ENCODE assay signal across 8 mouse cellular contexts in genomic region chr4:140962207-140962909, GRCm38 (mm10). TPM values are rescaled to one million over a fixed set of nuclear protein-coding genes. Genes with fewer than 3 reads are reported as not detected.
A peak's percentile ranks its signal among the peaks of the same experiment; 100 is the strongest.
DNase-seq lines count a peak whose midpoint lies in the region; ATAC-seq and TF ChIP-seq lines count a peak whose summit lies in the region.

No protein-coding gene starts in this region.

- WGBS in heart, adult 2 months: 35% methylated on average over 8 of the region's 8 CpGs
- WGBS in hindbrain, embryonic 13.5 days: 82% methylated on average over 8 of the region's 8 CpGs
- whole genome bisulfite sequencing in liver, embryonic 15.5 days (ENCODE audit: insufficient replicate concordance): 29% methylated on average over 8 of the region's 8 CpGs

- no peak for TF ChIP-seq CTCF in heart, adult 2 months (IDR thresholded peaks at IDR 0.05)
- TF ChIP-seq CTCF in ES-Bruce4 (IDR thresholded peaks at IDR 0.05; ENCODE audit: low read depth, low read length): no peak

- no peak for TF ChIP-seq POLR2A in heart, adult 2 months (IDR thresholded peaks at IDR 0.05; ENCODE audit: insufficient read depth, low read depth, low read length)
- TF ChIP-seq POLR2A in ES-Bruce4 (IDR thresholded peaks at IDR 0.05; ENCODE audit: insufficient read depth, low read length): no peak

- H3K4me2 ChIP-seq in hindbrain, embryonic 13.5 days: peak overlapping the region; percentile 97
- H3K4me2 ChIP-seq in liver, embryonic 15.5 days: peak overlapping the region; percentile 87

- no peak for DNase-seq in heart, adult 2 months
- no peak for DNase-seq in heart, adult 18-20 months
- no peak for DNase-seq in left cerebral cortex, postnatal 36 days (ENCODE audit: low spot score in 2 of 2)
- no peak for DNase-seq in thymus, postnatal 10 days (ENCODE audit: low spot score in 2 of 2)
- DNase-seq in spleen, adult 18-20 months: no peak

- intact Hi-C loops in heart, adult 2 months (cut with DNase I): loop anchor here (5.0 kb wide), 2 partner anchors 115 to 175 kb away; partner anchors contain the start of genes Necap2 and Szrd1
- intact Hi-C loops in left cerebral cortex, postnatal 36 days (cut with DNase I): no loop called here

- no peaks in the 10 kb centered on the region for H3K9me3 ChIP-seq in ES-Bruce4 (replicated peaks; ENCODE audit: control insufficient read depth, insufficient read depth, low read length, poor library complexity, severe bottlenecking)
- no peaks in the 10 kb centered on the region for H3K9me3 ChIP-seq in hindbrain, embryonic 13.5 days
- H3K9me3 ChIP-seq in liver, embryonic 15.5 days (replicated peaks): no peaks in the 10 kb centered on the region

- H3K27me3 ChIP-seq in heart, adult 2 months (ENCODE audit: control insufficient read depth, insufficient read depth, low read length): no peaks in the 10 kb centered on the region
- no peaks in the 10 kb centered on the region for H3K27me3 ChIP-seq in ES-Bruce4 (ENCODE audit: control insufficient read depth, insufficient read depth, low read length, poor library complexity, severe bottlenecking)
- H3K27me3 ChIP-seq in hindbrain, embryonic 13.5 days: no peaks in the 10 kb centered on the region
- peaks cover 4% of the 10 kb centered on the region for H3K27me3 ChIP-seq in liver, embryonic 15.5 days

- peak overlapping the region; percentile 86 for H3K9ac ChIP-seq in heart, adult 2 months (ENCODE audit: low read depth, low read length)
- peak overlapping the region; percentile 85 for H3K9ac ChIP-seq in ES-Bruce4 (ENCODE audit: low read depth, poor library complexity, severe bottlenecking)
- peak overlapping the region; percentile 97 for H3K9ac ChIP-seq in hindbrain, embryonic 13.5 days
- peak overlapping the region; percentile 80 for H3K9ac ChIP-seq in liver, embryonic 15.5 days

- H3K4me3 ChIP-seq in heart, adult 2 months: peak overlapping the region; percentile 99
- peak overlapping the region; percentile 95 for H3K4me3 ChIP-seq in ES-Bruce4 (ENCODE audit: low read depth, low read length)
- H3K4me3 ChIP-seq in hindbrain, embryonic 13.5 days: peak overlapping the region; percentile 89
- H3K4me3 ChIP-seq in liver, embryonic 15.5 days (replicated peaks): peak overlapping the region; percentile 85

- ATAC-seq in hindbrain, embryonic 13.5 days (ENCODE audit: low FRiP score): no peak
- no peak for ATAC-seq in liver, embryonic 15.5 days (ENCODE audit: insufficient read depth)

- H3K79me2 ChIP-seq in heart, adult 2 months (replicated peaks; ENCODE audit: control insufficient read depth, insufficient read depth, low read length): no peaks in the 10 kb centered on the region

- H3K4me1 ChIP-seq in heart, adult 2 months (ENCODE audit: control insufficient read depth, insufficient read depth, low read length): peaks cover 4% of the 10 kb centered on the region
- peaks cover 5% of the 10 kb centered on the region for H3K4me1 ChIP-seq in ES-Bruce4 (ENCODE audit: control insufficient read depth, insufficient read depth, low read length)
- peaks cover 43% of the 10 kb centered on the region for H3K4me1 ChIP-seq in hindbrain, embryonic 13.5 days (replicated peaks)
- peaks cover 58% of the 10 kb centered on the region for H3K4me1 ChIP-seq in liver, embryonic 15.5 days (replicated peaks)

- no peak for TF ChIP-seq EP300 in heart, adult 2 months (IDR thresholded peaks at IDR 0.05; ENCODE audit: insufficient read depth, low read depth, low read length)
- no peak for TF ChIP-seq EP300 in ES-Bruce4 (IDR thresholded peaks at IDR 0.05; ENCODE audit: insufficient read depth, low read depth, low read length)

- peak overlapping the region; percentile 99 for H3K27ac ChIP-seq in heart, adult 2 months
- H3K27ac ChIP-seq in ES-Bruce4 (ENCODE audit: insufficient read depth, low read length): no peak overlapping the region
- H3K27ac ChIP-seq in hindbrain, embryonic 13.5 days: 0 out of 2 replicates have a peak overlapping the region, but pooled peaks have one; percentile 94
- peak overlapping the region; percentile 81 for H3K27ac ChIP-seq in liver, embryonic 15.5 days (replicated peaks)

- H3K36me3 ChIP-seq in heart, adult 2 months (ENCODE audit: control insufficient read depth, insufficient read depth, low read length): no peaks in the 10 kb centered on the region; the same call in 1 of the 2 replicates
- no peaks in the 10 kb centered on the region for H3K36me3 ChIP-seq in ES-Bruce4 (ENCODE audit: control insufficient read depth, insufficient read depth, low read length, poor library complexity, severe bottlenecking)
- peaks cover 16% of the 10 kb centered on the region for H3K36me3 ChIP-seq in hindbrain, embryonic 13.5 days
- peaks cover 11% of the 10 kb centered on the region for H3K36me3 ChIP-seq in liver, embryonic 15.5 days (replicated peaks)

RNA-seq across cellular contexts. Expression of gene Sdhb, which starts 1.4 kb away (rescaled TPM):
- 1,000 to 10,000 TPM; 1,126 to 1,344 TPM for total RNA-seq in heart, adult 2 months (2021)
- 1,030 and 1,505 TPM in 2 replicates for polyA plus RNA-seq in heart, adult 2 months (2012; rRNA removed)
- total RNA-seq in heart, adult 18-20 months (2021): 1,000 to 10,000 TPM; 1,306 to 1,387 TPM
- 99.6 and 103 TPM in 2 replicates for polyA plus RNA-seq in ES-Bruce4 (2011; ENCODE audit: insufficient read depth, insufficient read length, low read depth, missing spikeins)
- 442 and 459 TPM in 2 replicates for polyA plus RNA-seq in hindbrain, embryonic 13.5 days (2015; fragmentation: Nextera tagmentation; extraction: Ambion mirVana)
- polyA plus RNA-seq in liver, embryonic 15.5 days (2015; fragmentation: Nextera tagmentation; extraction: Ambion mirVana): 192 and 196 TPM in 2 replicates
- total RNA-seq in left cerebral cortex, postnatal 36 days (2021): 100 to 1,000 TPM; 171 to 200 TPM

RNA-seq across cellular contexts. Expression of gene Atp13a2, which starts 24.3 kb away (rescaled TPM):
- 10 to 100 TPM; 15.1 to 17.7 TPM for total RNA-seq in heart, adult 2 months (2021)
- 30.4 and 34.8 TPM in 2 replicates for polyA plus RNA-seq in heart, adult 2 months (2012; rRNA removed)
- 10 to 100 TPM; 14.3 to 17.3 TPM for total RNA-seq in heart, adult 18-20 months (2021)
- 16.8 and 17.0 TPM in 2 replicates for polyA plus RNA-seq in ES-Bruce4 (2011; ENCODE audit: insufficient read depth, insufficient read length, low read depth, missing spikeins)
- polyA plus RNA-seq in hindbrain, embryonic 13.5 days (2015; fragmentation: Nextera tagmentation; extraction: Ambion mirVana): 140 TPM in 2 replicates
- 17.4 and 20.3 TPM in 2 replicates for polyA plus RNA-seq in liver, embryonic 15.5 days (2015; fragmentation: Nextera tagmentation; extraction: Ambion mirVana)
- total RNA-seq in left cerebral cortex, postnatal 36 days (2021): 100 to 1,000 TPM; 162 to 171 TPM

RNA-seq across cellular contexts. Expression of gene Mfap2, which starts 47.9 kb away (rescaled TPM):
- 1 to 10 TPM; 3.1 TPM for total RNA-seq in heart, adult 2 months (2021)
- 12.2 and 17.6 TPM in 2 replicates for polyA plus RNA-seq in heart, adult 2 months (2012; rRNA removed)
- 1 to 10 TPM; 1.6 to 2.5 TPM for total RNA-seq in heart, adult 18-20 months (2021)
- 4.5 and 5.2 TPM in 2 replicates for polyA plus RNA-seq in ES-Bruce4 (2011; ENCODE audit: insufficient read depth, insufficient read length, low read depth, missing spikeins)
- polyA plus RNA-seq in hindbrain, embryonic 13.5 days (2015; fragmentation: Nextera tagmentation; extraction: Ambion mirVana): 198 and 227 TPM in 2 replicates
- polyA plus RNA-seq in liver, embryonic 15.5 days (2015; fragmentation: Nextera tagmentation; extraction: Ambion mirVana): 17.5 and 21.1 TPM in 2 replicates
- total RNA-seq in left cerebral cortex, postnatal 36 days (2021): 1 to 10 TPM; 3.9 to 5.9 TPM

RNA-seq across cellular contexts. Expression of gene Padi2, which starts 56.2 kb away (rescaled TPM):
- total RNA-seq in heart, adult 2 months (2021): under 1 TPM; 0.31 to 0.96 TPM
- 1.3 and 1.4 TPM in 2 replicates for polyA plus RNA-seq in heart, adult 2 months (2012; rRNA removed)
- total RNA-seq in heart, adult 18-20 months (2021): 1 to 10 TPM in 1 of 2 experiments, under 1 TPM in 1; 0.97 to 1.4 TPM
- polyA plus RNA-seq in ES-Bruce4 (2011; ENCODE audit: insufficient read depth, insufficient read length, low read depth, missing spikeins): 6.3 TPM in 2 replicates
- polyA plus RNA-seq in hindbrain, embryonic 13.5 days (2015; fragmentation: Nextera tagmentation; extraction: Ambion mirVana): 0.89 and 1.1 TPM in 2 replicates
- polyA plus RNA-seq in liver, embryonic 15.5 days (2015; fragmentation: Nextera tagmentation; extraction: Ambion mirVana): 1.6 and 2.2 TPM in 2 replicates
- 10 to 100 TPM; 11.9 to 14.0 TPM for total RNA-seq in left cerebral cortex, postnatal 36 days (2021)
